Mouse (Mus musculus) stomach, embryonic 16.5 days (tissue): ENCODE results near the gene Pla2g2d. TPM values are rescaled to one million over a fixed set of nuclear protein-coding genes. Genes with fewer than 3 reads are reported as not detected.

ENCODE experiments used
- ATAC-seq: fragments of 200-750 bp; cut with Nextera tagmentation; 2 replicates; pipeline ENCODE4 v1.8.0; 2017; ENCODE audit warnings: moderate number of reproducible peaks, moderate TSS enrichment; ENCODE audit not compliant: insufficient read depth, low FRiP score
- H3K27ac ChIP-seq: fragments of 300-500 bp; sonication (generic); 2 replicates; pipeline ENCODE4 v1.5.1; 2014; ENCODE audit warnings: low read length
- H3K27me3 ChIP-seq: fragments of 300-500 bp; sonication (generic); 2 replicates; pipeline ENCODE4 v1.6.1; 2014; ENCODE audit warnings: low read length, control low read depth, mixed read lengths; ENCODE audit not compliant: control insufficient read depth, insufficient read depth
- H3K36me3 ChIP-seq: fragments of 300-500 bp; sonication (generic); 2 replicates; pipeline ENCODE4 v1.6.1; 2014; ENCODE audit warnings: low read length; ENCODE audit not compliant: control insufficient read depth, insufficient read depth
- H3K4me1 ChIP-seq: fragments of 300-500 bp; sonication (generic); 2 replicates; pipeline ENCODE4 v1.6.1; 2014; ENCODE audit warnings: low read length, control low read depth, mixed read lengths; ENCODE audit not compliant: control insufficient read depth, insufficient read depth
- H3K4me2 ChIP-seq: fragments of 300-500 bp; sonication (generic); 2 replicates; pipeline ENCODE4 v1.6.1; 2014; ENCODE audit warnings: low read depth, low read length, mixed read lengths
- H3K4me3 ChIP-seq: fragments of 300-500 bp; sonication (generic); replicated peaks from 2 replicates; pipeline ENCODE4 v1.5.1; 2014; ENCODE audit warnings: mild to moderate bottlenecking, low read length
- H3K9ac ChIP-seq: fragments of 300-500 bp; sonication (generic); 2 replicates; pipeline ENCODE4 v1.6.1; 2014; ENCODE audit warnings: low read length
- H3K9me3 ChIP-seq: fragments of 300-500 bp; sonication (generic); replicated peaks from 2 replicates; pipeline ENCODE4 v1.6.1; 2016; ENCODE audit warnings: low read length, control low read depth; ENCODE audit not compliant: control insufficient read depth
- WGBS: fragments of 180-500 bp; shearing (Covaris S2); extraction: QIAGEN DNeasy Blood & Tissue Kit; methylation state at CpG from one replicate; pipeline ENCODE4 v1.1.7; 2014; 5-methylcytosine and 5-hydroxymethylcytosine counted together
- polyA plus RNA-seq: library from polyadenylated mRNA; unstranded; fragments of >200 nt; fragmentation: Nextera tagmentation; extraction: Ambion mirVana; gene quantifications from 2 replicates; pipeline ENCODE4 v1.2.1, GENCODE M21; 2015

Pla2g2d gene
- polyA plus RNA-seq, 1 experiment from 2014 or later = 0.61 TPM

DNA sequence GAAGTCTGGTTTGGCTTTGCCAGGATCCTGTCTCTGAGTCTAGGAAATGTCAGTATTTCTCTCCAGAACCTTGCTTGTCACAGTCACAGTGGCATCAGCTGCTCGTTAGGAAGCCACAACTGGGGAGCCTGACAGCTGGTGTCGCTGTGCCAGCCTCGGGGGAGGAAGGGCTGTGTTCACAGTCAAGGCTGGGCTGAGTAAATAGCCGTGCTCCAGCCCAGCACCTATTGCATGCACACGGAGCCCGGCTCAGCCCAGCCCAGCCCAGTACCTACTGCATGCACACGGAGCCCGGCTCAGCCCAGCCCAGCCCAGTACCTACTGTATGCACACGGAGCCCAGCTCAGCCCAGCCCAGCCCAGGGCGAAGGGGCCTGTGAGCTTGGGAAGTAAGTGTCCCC lies 27.7 kb upstream of the Pla2g2d start:
- ATAC-seq = peak; percentile 73
- no peak overlapping the region for H3K4me3 ChIP-seq
- no peak overlapping the region for H3K9ac ChIP-seq
- no peaks in the 10 kb centered on the region for H3K27me3 ChIP-seq
- no peaks in the 10 kb centered on the region; the same call in 1 of the 2 replicates for H3K4me1 ChIP-seq
- H3K4me2 ChIP-seq = no peak overlapping the region
- H3K9me3 ChIP-seq = no peaks in the 10 kb centered on the region
- H3K27ac ChIP-seq = no peak overlapping the region
- 57% methylated on average over 10 of the region's 10 CpGs for WGBS
- no peaks in the 10 kb centered on the region for H3K36me3 ChIP-seq

DNA sequence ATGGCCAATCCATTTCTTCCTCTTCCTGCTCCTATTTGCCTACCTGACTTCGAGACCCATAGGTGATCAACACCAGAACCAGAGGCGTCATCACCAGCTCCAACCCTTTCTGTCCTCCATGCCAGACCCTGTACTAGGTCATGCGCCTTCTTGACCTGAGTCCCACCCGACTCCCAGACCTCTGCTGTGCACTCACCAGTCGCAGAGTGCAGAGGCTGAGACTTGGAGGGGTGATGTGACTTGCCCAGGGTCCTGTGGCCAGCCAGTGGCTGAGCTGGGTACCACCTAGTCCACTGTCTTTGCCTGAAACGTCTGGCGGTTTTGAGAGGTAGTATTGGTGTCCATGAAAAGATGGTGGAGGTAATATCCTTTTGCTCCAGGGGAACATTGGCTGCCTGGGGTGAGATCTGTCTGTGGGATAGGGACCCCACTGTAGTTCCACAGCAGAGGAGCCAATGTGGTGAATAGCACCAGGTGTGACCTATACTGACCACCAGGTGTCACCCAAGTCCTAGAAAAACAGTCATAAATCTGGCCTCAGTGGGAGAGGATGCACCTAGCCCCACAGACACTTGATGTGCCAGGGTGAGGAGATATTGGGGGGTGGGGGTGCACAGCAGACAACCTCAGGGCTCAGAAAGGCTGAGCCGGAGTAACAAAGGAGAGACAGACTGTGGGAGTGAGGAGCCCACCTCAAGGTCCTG lies 27.0 kb upstream of the Pla2g2d start:
- WGBS = 46% methylated on average over 8 of the region's 8 CpGs
- no peaks in the 10 kb centered on the region for H3K9me3 ChIP-seq
- no peak overlapping the region for H3K4me3 ChIP-seq
- H3K9ac ChIP-seq = no peak overlapping the region
- H3K36me3 ChIP-seq = no peaks in the 10 kb centered on the region
- no peaks in the 10 kb centered on the region; the same call in 1 of the 2 replicates for H3K4me1 ChIP-seq
- no peak overlapping the region for H3K4me2 ChIP-seq
- no peaks in the 10 kb centered on the region for H3K27me3 ChIP-seq
- peak; percentile 23; the same call in 1 of the 2 replicates for ATAC-seq
- no peak overlapping the region for H3K27ac ChIP-seq

DNA sequence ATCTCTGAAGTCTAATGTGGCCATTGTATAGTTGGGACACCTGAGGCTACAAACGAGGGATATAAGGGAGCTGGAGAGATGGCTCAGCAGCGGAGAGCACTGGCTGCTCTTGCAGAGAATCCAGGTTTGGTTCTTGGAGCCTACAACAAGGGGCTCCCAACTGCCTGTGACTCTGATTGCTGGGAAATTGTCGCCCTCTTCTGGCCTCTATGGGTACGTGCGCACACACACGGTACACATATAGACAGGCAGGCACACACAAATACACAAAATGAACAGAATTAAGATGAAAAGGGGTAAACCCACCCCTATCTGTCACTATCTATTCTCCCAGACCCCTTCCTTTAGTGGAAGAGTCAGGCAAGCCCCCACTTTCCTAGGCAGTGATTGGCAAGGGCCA lies 22.9 kb upstream of the Pla2g2d start:
- ATAC-seq = no peak
- no peaks in the 10 kb centered on the region; the same call in 1 of the 2 replicates for H3K4me1 ChIP-seq
- WGBS = 92% methylated on average over 6 of the region's 6 CpGs

DNA sequence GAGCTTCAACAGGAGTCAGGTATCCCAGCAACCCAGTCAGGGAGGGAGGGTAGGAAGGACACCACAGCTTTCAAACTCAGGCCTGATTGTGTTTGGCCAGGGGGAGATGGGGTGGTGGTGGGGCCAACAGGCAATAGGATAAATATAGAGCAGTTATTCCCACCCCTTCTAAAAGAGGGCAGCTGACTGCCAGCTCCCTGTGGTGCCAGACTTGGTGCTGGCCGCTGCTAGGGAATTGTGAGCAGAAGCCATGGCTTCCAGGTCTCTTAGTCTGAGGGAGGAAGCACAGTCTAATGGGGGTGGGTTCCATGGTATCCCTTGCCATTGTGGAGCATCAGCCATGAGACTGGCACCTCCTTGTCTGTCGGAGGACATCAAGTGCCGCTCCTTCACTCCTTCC lies 21.9 kb upstream of the Pla2g2d start:
- Histone ChIP-seq H3K9ac (no peak overlapping the region), H3K36me3 (no peaks in the 10 kb centered on the region), H3K9me3 (no peaks in the 10 kb centered on the region), H3K4me2 (no peak overlapping the region), H3K4me1 (no peaks in the 10 kb centered on the region), H3K27ac (no peak overlapping the region), H3K27me3 (no peaks in the 10 kb centered on the region), H3K4me3 (no peak overlapping the region)
- WGBS = 85% methylated on average over 3 of the region's 3 CpGs
- no peak for ATAC-seq

More for the DNA sequence above, 22.9 kb upstream of the Pla2g2d start:
- H3K9ac ChIP-seq = no peak overlapping the region
- no peak overlapping the region for H3K27ac ChIP-seq
- no peak overlapping the region for H3K4me3 ChIP-seq
- no peaks in the 10 kb centered on the region for H3K36me3 ChIP-seq
- H3K27me3 ChIP-seq = no peaks in the 10 kb centered on the region
- no peak overlapping the region for H3K4me2 ChIP-seq
- no peaks in the 10 kb centered on the region for H3K9me3 ChIP-seq

DNA sequence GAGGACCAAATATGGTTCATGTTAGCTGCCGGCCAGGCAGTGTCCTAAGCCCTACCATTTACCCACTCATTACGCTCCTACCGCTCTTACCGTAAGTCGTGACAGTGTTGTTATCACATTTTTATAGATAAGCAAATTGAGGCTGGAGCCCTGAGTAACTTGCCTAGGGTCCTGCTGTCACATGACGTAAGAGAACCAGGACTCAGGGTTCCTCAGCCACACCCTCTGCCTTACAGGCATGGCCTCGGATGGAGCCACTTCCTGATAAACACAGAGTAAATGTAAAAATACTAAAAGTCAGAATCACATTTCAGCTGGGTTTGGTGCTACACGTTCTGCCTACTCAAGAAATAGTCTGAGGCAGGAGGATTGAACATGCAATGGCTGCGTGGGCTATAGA lies 21.1 kb upstream of the Pla2g2d start:
- no peak overlapping the region for H3K4me2 ChIP-seq
- no peaks in the 10 kb centered on the region for H3K36me3 ChIP-seq
- H3K27ac ChIP-seq = no peak overlapping the region
- ATAC-seq = no peak
- H3K27me3 ChIP-seq = no peaks in the 10 kb centered on the region
- H3K4me3 ChIP-seq = no peak overlapping the region
- no peak overlapping the region for H3K9ac ChIP-seq
- 63% methylated on average over 9 of the region's 9 CpGs for WGBS
- no peaks in the 10 kb centered on the region for H3K4me1 ChIP-seq
- H3K9me3 ChIP-seq = no peaks in the 10 kb centered on the region

DNA sequence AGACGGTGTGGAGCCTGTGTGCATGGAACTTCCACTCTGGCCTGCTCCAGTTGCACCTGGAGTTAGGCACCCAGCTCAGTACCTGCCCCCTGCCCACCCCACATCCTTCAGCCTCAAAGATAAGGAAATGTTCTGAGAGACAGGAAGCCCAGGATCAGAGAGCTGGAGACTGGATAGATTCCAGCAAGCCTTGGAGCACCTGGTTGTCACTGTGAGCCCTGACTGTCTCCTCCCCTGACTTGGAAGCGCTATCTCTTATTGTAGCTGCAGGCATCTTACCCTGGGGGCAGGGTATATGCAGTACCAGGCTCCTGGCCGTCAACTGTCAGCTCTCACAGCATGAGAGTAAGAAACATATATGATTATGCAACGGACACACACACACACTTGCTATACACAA lies 20.1 kb upstream of the Pla2g2d start:
- Histone ChIP-seq H3K4me1 (peaks cover 4% of the 10 kb centered on the region; the same call in 1 of the 2 replicates), H3K9me3 (no peaks in the 10 kb centered on the region), H3K27me3 (no peaks in the 10 kb centered on the region), H3K4me2 (no peak overlapping the region), H3K36me3 (no peaks in the 10 kb centered on the region), H3K27ac (no peak overlapping the region), H3K4me3 (no peak overlapping the region), H3K9ac (no peak overlapping the region)
- ATAC-seq = no peak
- 72% methylated on average over 4 of the region's 4 CpGs for WGBS

DNA sequence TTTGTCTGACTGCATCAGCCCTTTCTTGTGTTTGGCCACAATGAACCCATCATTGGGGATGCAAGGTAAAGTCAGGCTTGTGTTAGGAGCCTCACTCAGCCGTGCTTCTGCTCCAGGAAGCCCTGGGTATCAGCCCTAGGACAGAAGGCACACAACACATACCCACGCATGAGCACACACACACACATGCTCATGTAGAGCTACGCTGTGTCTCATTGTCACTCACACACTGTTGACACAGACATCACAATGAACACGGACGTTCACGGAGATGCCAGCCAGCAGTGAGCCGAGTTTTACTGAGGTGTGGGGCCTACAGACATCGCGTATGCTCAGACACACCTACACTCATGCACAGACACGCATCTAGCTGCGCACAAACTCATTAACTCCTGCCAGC lies 19.6 kb upstream of the Pla2g2d start:
- no peak for ATAC-seq
- WGBS = 76% methylated on average over 11 of the region's 11 CpGs
- no peak overlapping the region for H3K9ac ChIP-seq
- no peak overlapping the region for H3K27ac ChIP-seq
- H3K27me3 ChIP-seq = no peaks in the 10 kb centered on the region
- H3K36me3 ChIP-seq = no peaks in the 10 kb centered on the region
- H3K4me3 ChIP-seq = no peak overlapping the region
- H3K9me3 ChIP-seq = no peaks in the 10 kb centered on the region
- peaks cover 5% of the 10 kb centered on the region; the same call in 1 of the 2 replicates for H3K4me1 ChIP-seq
- no peak overlapping the region for H3K4me2 ChIP-seq

DNA sequence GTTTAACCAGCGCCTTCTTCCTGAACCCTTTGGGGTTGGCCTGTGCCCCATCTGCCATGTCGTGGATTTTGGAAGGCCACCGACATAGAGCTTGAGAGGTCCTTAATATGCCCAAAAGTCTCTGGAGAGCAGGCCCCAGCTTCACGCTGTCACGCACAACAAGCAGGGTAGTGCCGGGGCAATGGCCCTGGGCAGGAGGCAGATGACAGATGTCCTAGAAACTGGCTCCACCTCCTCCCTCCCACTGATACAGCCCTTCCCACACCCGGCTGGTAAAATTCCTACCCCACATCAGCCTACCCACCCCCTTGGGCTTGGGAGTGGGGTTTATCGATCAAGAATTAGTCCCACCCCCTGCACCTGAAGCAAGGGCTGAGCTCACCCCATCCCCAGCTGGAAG lies 18.1 kb upstream of the Pla2g2d start, which contains the start of gene Pla2g2f:
Gene Pla2g2f (minus strand): TSS at position 211 of the 400 bp plus-strand sequence.
- Histone ChIP-seq H3K9me3 (no peaks in the 10 kb centered on the region), H3K9ac (no peak within 1 kb of the TSS), H3K4me1 (peaks cover 5% of the 10 kb centered on the region; the same call in 1 of the 2 replicates), H3K4me3 (no peak within 1 kb of the TSS), H3K36me3 (no peaks in the 10 kb centered on the region), H3K27me3 (no peaks in the 10 kb centered on the region), H3K4me2 (no peak within 1 kb of the TSS), H3K27ac (peak within 1 kb of the TSS; percentile 18; the same call in 1 of the 2 replicates)
- WGBS = 74% methylated on average over 8 of the region's 8 CpGs
- no peak for ATAC-seq

DNA sequence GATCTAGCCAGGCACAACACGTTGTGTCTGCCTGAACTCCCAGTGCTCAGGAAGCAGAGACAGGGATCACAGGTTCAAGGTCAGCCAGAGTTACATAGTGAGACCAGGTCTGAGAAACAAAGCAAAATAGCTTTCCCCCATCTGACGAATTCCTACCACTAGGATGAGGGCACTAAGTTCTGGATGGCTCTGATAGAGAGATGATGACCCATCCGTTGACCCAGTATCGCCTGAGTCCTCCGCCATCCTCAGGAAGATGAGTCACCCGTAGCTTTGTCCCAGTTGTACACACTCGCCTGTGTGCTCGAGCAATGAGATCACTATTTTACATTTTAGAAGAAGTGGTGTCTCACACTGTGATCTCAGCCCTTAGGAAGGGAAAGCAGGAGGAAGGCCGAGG lies 13.3 kb upstream of the Pla2g2d start:
- no peak for ATAC-seq
- 73% methylated on average over 9 of the region's 9 CpGs for WGBS

More for the DNA sequence above, 13.3 kb upstream of the Pla2g2d start:
- Histone ChIP-seq H3K4me2 (no peak overlapping the region), H3K9ac (no peak overlapping the region), H3K9me3 (no peaks in the 10 kb centered on the region), H3K27ac (no peak overlapping the region), H3K27me3 (no peaks in the 10 kb centered on the region), H3K4me1 (peaks cover 5% of the 10 kb centered on the region; the same call in 1 of the 2 replicates), H3K36me3 (no peaks in the 10 kb centered on the region), H3K4me3 (no peak overlapping the region)
